Mouse (Mus musculus): ENCODE measurements around the gene Kdm5c. TPM values are rescaled to one million over a fixed set of nuclear protein-coding genes. Genes with fewer than 3 reads are reported as not detected.

Kdm5c gene
- 38.2 and 48.4 TPM in 2 replicates for polyA plus RNA-seq (2015; fragmentation: Nextera tagmentation; extraction: Ambion mirVana)

DNA sequence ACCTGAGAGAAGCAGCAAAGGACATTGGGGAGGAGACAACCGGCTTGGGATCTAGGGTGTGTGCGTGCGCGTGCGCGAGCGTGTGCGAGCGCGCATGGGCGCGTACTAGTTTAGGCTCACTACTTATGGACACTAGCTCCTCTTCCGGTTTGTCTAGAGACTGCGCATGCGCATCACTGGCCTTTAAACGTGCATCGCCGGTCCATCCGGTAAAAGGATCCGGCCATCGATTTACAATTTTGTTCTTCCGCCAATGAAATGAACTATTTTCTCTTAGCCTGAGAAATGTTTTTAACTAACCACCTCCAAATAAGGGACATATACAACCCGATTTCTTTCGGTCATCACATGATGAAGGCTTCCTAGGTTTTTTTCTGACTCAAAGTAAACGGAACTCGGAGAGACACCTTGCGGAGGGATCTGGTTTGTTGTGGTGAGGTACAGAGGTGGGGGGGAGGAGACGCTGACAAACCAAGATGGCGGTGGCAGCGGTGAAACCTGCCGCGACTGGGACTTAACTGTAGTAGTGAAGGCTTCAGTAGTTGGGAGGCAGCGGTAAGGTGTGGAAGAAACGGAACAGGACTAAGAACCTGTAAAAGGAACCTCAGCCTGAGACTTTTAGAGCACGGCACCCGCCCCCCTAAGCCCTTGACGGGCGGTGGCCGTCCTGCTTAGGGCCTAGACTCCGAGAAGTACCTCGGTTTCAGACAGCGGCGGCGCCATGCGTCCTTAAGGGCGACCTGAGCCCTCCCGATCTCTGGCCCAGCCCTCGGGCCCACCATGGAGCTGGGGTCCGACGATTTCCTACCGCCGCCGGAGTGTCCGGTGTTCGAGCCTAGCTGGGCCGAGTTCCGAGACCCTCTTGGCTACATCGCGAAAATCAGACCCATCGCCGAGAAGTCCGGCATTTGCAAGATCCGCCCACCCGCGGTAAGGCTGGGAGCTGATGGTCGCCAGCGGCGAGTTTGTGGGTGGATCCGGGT, at the start of gene Kdm5c:
Gene Kdm5c, plus strand, starts transcription at position 240 of the 983 bp plus-strand sequence.
- Histone ChIP-seq H3K9ac (peak within 1 kb of the TSS; percentile 95), H3K27me3 (no peaks in the 10 kb centered on the region), H3K27ac (peak within 1 kb of the TSS; percentile 55; the same call in 1 of the 2 replicates), H3K36me3 (peaks cover 8% of the 10 kb centered on the region; the same call in 1 of the 2 replicates), H3K4me3 (peak within 1 kb of the TSS; percentile 82), H3K4me1 (peaks cover 16% of the 10 kb centered on the region), H3K4me2 (replicated peaks) (peak within 1 kb of the TSS; percentile 85), H3K9me3 (no peaks in the 10 kb centered on the region)
- WGBS = under 1% methylated on average over 69 of the region's 69 CpGs
- ATAC-seq (ENCODE audit: low FRiP score, low read depth) = peak; percentile 98

DNA sequence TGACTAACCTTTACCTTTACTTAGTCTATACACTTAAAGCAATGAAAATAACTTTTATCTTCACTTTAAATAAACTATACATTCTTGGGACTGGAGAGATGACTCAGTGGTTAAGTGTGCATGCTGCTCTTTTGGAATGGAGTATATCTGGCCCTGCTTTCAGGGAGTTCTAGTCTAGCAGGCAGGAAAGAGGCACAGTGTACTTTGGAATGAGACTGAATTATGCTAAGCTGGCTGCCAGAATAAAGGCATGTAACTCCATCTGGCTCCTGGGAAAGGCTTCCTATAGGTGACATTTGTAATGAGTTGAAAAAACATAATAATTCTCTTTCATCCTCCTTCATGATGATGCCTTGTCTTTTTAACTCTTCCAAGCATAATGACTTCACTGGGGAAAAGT, 45.7 kb upstream of the Kdm5c start:
- Histone ChIP-seq H3K36me3 (no peaks in the 10 kb centered on the region), H3K4me2 (replicated peaks) (no peak overlapping the region), H3K27ac (no peak overlapping the region), H3K9me3 (no peaks in the 10 kb centered on the region), H3K4me1 (no peaks in the 10 kb centered on the region), H3K4me3 (no peak overlapping the region), H3K9ac (no peak overlapping the region), H3K27me3 (peaks cover 57% of the 10 kb centered on the region; the same call in 1 of the 2 replicates)
- no peak for ATAC-seq (ENCODE audit: low FRiP score, low read depth)

DNA sequence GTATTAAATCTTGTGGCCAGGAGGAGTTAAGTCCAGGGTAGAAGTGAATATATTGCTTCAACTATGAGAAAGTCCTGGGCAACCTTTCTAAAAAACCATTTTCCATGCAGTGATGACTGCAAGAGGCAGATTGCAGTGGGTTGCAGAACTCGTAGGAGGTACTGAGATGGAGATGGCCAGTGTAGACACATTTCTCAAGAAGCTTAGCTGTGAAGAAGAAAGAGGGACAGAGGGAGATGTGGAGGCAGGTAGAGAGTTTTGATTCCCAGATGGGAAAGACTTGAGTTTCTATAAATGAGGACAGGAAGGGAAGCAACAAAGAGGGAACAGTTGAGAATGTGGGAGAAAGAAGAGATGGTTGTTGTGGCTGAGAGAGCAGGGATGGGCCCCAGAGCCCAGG, 41.6 kb upstream of the Kdm5c start:
- Histone ChIP-seq H3K27me3 (peaks cover 79% of the 10 kb centered on the region), H3K36me3 (no peaks in the 10 kb centered on the region), H3K4me2 (replicated peaks) (no peak overlapping the region), H3K4me3 (no peak overlapping the region), H3K27ac (no peak overlapping the region), H3K9me3 (no peaks in the 10 kb centered on the region), H3K4me1 (no peaks in the 10 kb centered on the region), H3K9ac (no peak overlapping the region)
- WGBS = 69% methylated on average over 1 of the region's 1 CpGs
- ATAC-seq (ENCODE audit: low FRiP score, low read depth) = no peak

DNA sequence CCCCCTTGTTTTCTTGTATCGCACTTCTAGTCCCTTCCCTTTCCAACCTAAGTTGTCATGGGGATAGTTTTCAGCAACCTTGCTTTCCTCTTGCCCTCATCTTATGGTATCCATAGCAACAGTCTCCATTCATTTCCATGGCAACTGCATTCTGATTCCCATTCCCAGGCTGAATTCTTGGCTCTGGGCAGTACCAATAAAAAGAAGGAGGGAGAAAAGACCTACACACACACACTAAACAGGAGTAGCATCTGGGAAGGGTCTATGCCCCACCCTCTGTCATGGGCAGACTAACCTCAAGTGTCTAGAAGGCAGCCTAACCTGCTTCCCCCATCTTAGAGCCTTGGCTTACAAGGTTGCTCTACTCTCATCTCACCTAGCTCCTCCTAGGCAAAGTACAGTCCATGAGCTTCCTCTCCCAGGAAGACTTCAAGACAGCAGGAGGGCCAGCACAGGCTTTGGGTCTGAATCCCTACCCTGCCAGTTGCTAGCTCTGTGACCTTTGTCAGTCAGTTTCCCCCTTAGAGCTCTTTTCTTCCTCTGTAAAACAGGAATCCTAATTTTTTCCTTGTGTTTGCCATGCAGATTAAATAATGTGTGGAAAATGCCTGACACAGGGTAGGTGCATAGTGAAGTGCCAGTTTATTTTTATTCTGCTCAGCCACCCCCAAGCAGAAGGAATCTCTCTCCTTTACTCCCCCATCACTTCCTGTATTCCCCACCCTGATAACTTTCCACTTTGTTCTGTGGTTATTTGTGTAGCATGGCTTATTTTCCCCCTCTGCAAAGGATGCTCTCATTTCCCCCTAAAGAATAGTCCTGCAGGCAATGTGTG, 34.8 kb upstream of the Kdm5c start:
- ATAC-seq (ENCODE audit: low FRiP score, low read depth) = no peak
- Histone ChIP-seq H3K4me3 (no peak overlapping the region), H3K9ac (no peak overlapping the region), H3K9me3 (no peaks in the 10 kb centered on the region), H3K4me2 (replicated peaks) (no peak overlapping the region), H3K4me1 (no peaks in the 10 kb centered on the region), H3K27ac (no peak overlapping the region), H3K36me3 (no peaks in the 10 kb centered on the region), H3K27me3 (peaks cover 81% of the 10 kb centered on the region)
- WGBS = 84% methylated on average over 1 of the region's 1 CpGs

DNA sequence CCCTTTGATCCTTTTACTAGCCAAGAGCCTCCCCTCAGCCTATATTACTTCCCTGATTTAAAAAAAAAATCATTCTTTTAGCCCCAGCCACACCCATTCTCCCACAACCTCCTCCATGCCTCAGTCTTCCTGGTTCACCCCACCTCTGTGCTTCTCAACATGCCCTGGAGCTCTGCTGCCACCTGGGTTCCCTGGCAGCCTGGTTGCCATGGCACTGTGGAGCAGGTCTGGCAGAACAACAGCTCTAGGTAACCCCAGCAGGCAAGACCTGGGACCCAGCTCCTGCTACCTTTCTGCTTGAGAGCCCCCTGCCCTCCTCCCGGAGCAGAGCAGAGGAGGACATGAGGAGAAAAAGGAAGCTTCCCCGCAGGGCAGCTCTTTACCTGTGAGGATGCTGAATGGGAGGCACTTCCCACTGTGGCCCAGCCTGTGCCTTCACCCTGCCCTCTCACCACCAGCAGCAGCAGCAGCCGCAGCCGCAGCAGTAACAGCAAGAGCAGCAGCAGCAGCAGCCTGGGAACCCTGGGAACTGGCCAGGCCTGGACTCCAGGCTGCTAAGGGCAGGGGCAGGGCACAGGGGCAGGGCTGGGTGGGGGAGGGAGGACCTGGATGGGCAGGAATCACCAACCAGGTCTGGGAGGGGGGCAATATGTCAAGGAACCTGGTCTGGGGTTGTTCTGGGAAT, 30.9 kb upstream of the Kdm5c start:
- no peak overlapping the region for H3K4me3 ChIP-seq
- H3K27me3 ChIP-seq = peaks cover 82% of the 10 kb centered on the region
- no peaks in the 10 kb centered on the region for H3K36me3 ChIP-seq
- H3K4me2 ChIP-seq (replicated peaks) = no peak overlapping the region
- WGBS = 20% methylated on average over 4 of the region's 4 CpGs
- H3K9me3 ChIP-seq = no peaks in the 10 kb centered on the region
- no peak overlapping the region for H3K27ac ChIP-seq
- no peak overlapping the region for H3K9ac ChIP-seq
- no peaks in the 10 kb centered on the region for H3K4me1 ChIP-seq
- no peak for ATAC-seq (ENCODE audit: low FRiP score, low read depth)

DNA sequence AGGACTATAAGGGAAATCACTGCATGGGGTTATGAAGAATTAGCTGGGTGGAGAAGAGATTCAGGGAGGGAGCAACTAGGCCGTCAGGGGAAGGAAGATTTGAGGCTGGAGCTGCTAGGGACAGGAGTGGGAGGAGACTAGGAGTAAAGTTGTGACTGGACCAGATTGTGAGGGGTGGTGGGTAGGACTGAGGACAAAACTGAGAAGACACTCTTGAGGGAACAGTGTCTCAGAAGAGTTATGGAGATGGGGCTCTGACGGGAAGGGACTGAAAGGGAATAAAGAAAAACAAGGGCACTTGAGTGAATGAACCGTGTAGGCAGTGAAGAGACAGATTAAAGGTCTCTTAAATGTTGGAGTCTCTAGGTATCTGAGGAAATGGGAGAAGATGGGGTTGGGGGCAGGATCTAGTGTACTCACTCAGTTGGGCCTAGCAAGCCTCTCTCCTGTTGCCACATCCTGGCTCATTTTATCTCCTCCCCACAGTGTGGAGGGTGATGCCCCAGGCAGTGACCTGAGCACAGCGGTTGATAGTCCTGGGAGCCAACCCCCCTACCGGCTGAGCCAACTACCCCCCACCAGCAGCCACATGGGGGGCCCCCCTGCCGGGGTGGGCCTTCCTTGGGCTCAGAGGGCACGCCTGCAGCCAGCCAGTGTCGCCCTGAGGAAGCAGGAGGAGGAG, 30.3 kb upstream of the Kdm5c start:
- H3K9ac ChIP-seq = no peak overlapping the region
- no peak for ATAC-seq (ENCODE audit: low FRiP score, low read depth)
- 41% methylated on average over 8 of the region's 8 CpGs for WGBS

DNA sequence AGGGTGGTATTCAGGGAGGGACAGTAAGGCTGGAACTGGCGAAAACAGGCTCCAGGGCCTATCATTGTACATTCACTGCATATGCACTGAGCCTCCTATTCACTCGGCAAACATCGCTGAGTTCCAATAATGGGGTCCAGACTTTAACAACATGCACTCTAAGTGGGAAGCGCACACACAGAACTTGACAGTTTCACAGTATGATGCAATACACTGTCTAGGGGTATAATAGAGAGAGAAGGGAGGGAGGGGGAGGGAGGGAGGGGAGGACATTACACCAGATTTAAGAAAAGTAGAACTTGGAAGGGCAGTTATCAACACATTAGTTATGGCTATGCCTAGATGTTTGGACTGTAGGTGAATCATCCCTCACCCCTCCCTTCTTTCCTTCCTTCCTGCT, 29.6 kb upstream of the Kdm5c start:
- Histone ChIP-seq H3K9ac (no peak overlapping the region), H3K4me1 (no peaks in the 10 kb centered on the region), H3K27me3 (peaks cover 78% of the 10 kb centered on the region), H3K36me3 (no peaks in the 10 kb centered on the region), H3K4me2 (replicated peaks) (no peak overlapping the region), H3K27ac (no peak overlapping the region), H3K9me3 (no peaks in the 10 kb centered on the region), H3K4me3 (no peak overlapping the region)
- WGBS = 76% methylated on average over 4 of the region's 4 CpGs
- no peak for ATAC-seq (ENCODE audit: low FRiP score, low read depth)

More for the DNA sequence above, 30.3 kb upstream of the Kdm5c start:
- no peak overlapping the region for H3K4me2 ChIP-seq (replicated peaks)
- H3K9me3 ChIP-seq = no peaks in the 10 kb centered on the region
- H3K4me1 ChIP-seq = no peaks in the 10 kb centered on the region
- no peak overlapping the region for H3K27ac ChIP-seq
- peaks cover 82% of the 10 kb centered on the region for H3K27me3 ChIP-seq
- H3K36me3 ChIP-seq = no peaks in the 10 kb centered on the region
- H3K4me3 ChIP-seq = no peak overlapping the region

DNA sequence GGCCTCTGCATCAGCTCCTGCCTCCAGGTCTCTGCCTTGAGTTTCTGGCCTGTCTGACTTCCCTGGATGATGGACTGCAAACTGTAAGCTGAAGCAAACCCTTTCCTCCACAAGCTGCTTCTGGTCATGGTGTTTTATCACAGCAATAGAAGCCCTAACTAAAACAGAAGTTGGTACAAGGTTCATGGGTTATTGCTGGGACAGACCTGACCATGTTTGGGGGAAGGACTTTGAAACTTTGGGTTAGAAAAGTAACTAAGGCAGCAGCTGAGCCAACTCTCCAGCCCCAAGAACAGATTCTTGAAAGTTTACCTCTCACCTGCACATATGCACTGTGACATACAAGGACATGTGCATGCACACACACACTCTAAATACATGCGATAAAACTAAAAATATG, 27.3 kb upstream of the Kdm5c start:
- WGBS = 90% methylated on average over 1 of the region's 1 CpGs
- peaks cover 79% of the 10 kb centered on the region for H3K27me3 ChIP-seq
- no peak overlapping the region for H3K4me3 ChIP-seq
- H3K4me2 ChIP-seq (replicated peaks) = no peak overlapping the region
- H3K27ac ChIP-seq = no peak overlapping the region
- no peaks in the 10 kb centered on the region for H3K36me3 ChIP-seq
- ATAC-seq (ENCODE audit: low FRiP score, low read depth) = no peak
- no peak overlapping the region for H3K9ac ChIP-seq
- no peaks in the 10 kb centered on the region for H3K4me1 ChIP-seq
- no peaks in the 10 kb centered on the region for H3K9me3 ChIP-seq

DNA sequence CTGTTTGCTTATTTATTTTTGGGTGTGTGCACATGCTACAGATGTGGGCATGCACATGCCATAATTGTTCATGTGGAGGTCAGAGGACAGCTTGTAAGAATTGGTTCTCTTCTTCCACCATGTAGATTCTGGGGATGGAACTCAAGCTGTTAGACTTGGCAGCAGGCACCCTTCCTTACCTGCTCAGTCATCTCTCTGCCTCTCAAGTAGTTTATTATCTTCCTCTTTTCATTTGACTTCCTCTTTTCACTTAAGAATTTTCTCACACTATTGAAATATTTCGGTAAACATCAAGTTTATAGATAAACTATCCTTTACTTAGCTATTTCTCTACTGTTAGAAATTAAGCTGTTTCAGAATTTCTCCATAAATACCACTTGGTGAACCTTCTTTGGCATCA, 18.1 kb upstream of the Kdm5c start:
- 79% methylated on average over 1 of the region's 1 CpGs for WGBS
- Histone ChIP-seq H3K4me3 (no peak overlapping the region), H3K4me1 (no peaks in the 10 kb centered on the region), H3K27ac (no peak overlapping the region), H3K4me2 (replicated peaks) (no peak overlapping the region), H3K36me3 (peaks cover 5% of the 10 kb centered on the region), H3K9me3 (no peaks in the 10 kb centered on the region), H3K27me3 (peaks cover 71% of the 10 kb centered on the region), H3K9ac (no peak overlapping the region)
- ATAC-seq (ENCODE audit: low FRiP score, low read depth) = no peak

DNA sequence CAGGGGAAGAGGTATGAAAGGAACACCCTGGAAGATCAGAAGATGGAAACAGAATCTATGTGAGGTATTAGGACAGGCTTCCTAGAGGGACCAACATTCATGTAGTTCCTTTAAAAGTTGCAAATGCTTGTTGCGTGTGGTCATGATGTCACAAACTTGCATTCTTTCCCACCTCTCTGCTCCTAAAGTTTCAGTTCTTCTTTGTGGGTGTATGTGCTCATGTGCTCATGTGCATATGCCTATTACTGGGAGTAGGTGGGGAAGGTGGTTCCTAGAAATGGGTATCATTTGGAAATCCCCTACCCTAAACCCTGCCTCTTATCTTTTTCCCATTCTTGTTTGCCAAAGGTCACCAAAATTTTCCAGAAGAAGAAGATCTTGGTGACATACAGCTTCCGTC, 14.3 kb upstream of the Kdm5c start:
- H3K4me2 ChIP-seq (replicated peaks) = no peak overlapping the region
- H3K36me3 ChIP-seq = peaks cover 9% of the 10 kb centered on the region
- no peak for ATAC-seq (ENCODE audit: low FRiP score, low read depth)
- H3K9me3 ChIP-seq = no peaks in the 10 kb centered on the region
- no peak overlapping the region for H3K4me3 ChIP-seq
- WGBS = 97% methylated on average over 2 of the region's 2 CpGs
- peaks cover 74% of the 10 kb centered on the region for H3K27me3 ChIP-seq
- no peaks in the 10 kb centered on the region for H3K4me1 ChIP-seq
- H3K9ac ChIP-seq = no peak overlapping the region
- H3K27ac ChIP-seq = no peak overlapping the region

DNA sequence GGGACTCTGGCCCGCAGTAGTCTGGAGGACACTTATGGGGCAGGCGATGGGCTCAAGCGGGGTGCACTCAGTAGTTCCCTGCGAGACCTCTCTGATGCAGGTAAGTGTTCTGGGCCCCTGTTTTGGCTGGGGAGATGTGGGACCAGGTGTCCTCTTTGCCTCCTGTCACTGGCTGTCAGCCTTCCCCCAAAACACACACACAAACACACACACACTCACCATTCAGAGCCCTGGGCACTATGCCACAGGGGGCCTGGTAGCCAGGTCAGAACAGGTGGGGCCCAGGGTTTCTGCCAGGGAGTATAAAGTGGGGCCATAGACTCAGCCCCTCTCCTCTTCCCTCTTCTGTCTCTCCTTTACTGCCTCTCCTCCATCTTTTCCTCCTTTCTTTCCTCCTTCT, 11.1 kb upstream of the Kdm5c start:
- Histone ChIP-seq H3K9ac (no peak overlapping the region), H3K27me3 (peaks cover 78% of the 10 kb centered on the region), H3K4me1 (no peaks in the 10 kb centered on the region), H3K36me3 (0 out of 2 replicates have a peak, but pooled peaks cover 5% of the 10 kb centered on the region), H3K9me3 (no peaks in the 10 kb centered on the region), H3K4me3 (no peak overlapping the region), H3K27ac (no peak overlapping the region), H3K4me2 (replicated peaks) (no peak overlapping the region)
- no peak for ATAC-seq (ENCODE audit: low FRiP score, low read depth)
- WGBS = 80% methylated on average over 4 of the region's 4 CpGs
